Mouse (Mus musculus): ENCODE results near the gene Dtnb. TPM values are rescaled to one million over a fixed set of nuclear protein-coding genes. Genes with fewer than 3 reads are reported as not detected.

Dtnb gene
- polyA plus RNA-seq, 1 experiment from 2014 or later: 12.8 TPM

- 64% methylated on average over 6 of the region's 6 CpGs for WGBS
- H3K9me3 ChIP-seq (replicated peaks): no peaks in the 10 kb centered on the region
These were observed 189.6 kb downstream of the Dtnb start for GRCm38 (mm10) chr12:3761591-3762295.

DNA sequence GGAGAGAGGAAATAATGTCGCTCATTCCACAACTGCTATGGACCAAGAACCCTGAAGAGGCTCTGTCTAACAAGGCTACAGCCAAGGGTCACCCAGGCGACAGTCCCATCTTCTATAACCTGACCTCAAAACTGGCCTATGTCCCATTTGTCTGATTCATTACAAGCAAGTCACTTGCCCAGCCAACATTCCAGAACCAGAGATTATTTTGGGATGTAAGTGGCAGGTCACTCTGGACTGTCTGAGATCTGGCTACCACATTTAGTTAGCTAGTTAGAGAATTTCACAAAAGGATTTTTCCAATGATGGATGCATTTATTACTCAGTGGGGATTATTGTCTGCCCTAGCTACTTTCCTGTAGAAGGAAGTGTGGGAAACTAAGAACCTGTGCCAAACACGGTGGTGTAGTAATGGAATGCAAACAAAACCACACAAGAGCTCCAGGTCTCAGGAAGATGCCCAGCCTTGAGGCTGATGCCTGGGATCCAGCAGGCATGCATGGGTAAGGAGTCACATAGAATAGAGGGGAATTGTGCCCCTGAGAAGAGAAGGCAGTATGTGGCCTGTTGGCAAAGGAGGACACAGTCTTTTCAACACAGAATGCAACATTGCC, 192.1 kb downstream of the Dtnb start:
- Histone ChIP-seq H3K27ac (peak overlapping the region; percentile 16; the same call in 1 of the 2 replicates), H3K4me1 (replicated peaks) (peaks cover 18% of the 10 kb centered on the region), H3K9me3 (replicated peaks) (no peaks in the 10 kb centered on the region), H3K9ac (no peak overlapping the region), H3K36me3 (no peaks in the 10 kb centered on the region), H3K4me3 (no peak overlapping the region), H3K27me3 (no peaks in the 10 kb centered on the region), H3K4me2 (no peak overlapping the region)
- no peak for ATAC-seq (replicated peaks; ENCODE audit: insufficient number of reproducible peaks, insufficient read depth, low FRiP score, low read depth)
- 55% methylated on average over 3 of the region's 3 CpGs for WGBS

More at GRCm38 (mm10) chr12:3761591-3762295, 189.6 kb downstream of the Dtnb start:
- H3K4me2 ChIP-seq: no peak overlapping the region
- no peak overlapping the region for H3K27ac ChIP-seq
- no peak overlapping the region for H3K4me3 ChIP-seq
- no peak for ATAC-seq (replicated peaks; ENCODE audit: insufficient number of reproducible peaks, insufficient read depth, low FRiP score, low read depth)
- no peaks in the 10 kb centered on the region for H3K36me3 ChIP-seq
- peaks cover 18% of the 10 kb centered on the region for H3K4me1 ChIP-seq (replicated peaks)
- H3K9ac ChIP-seq: no peak overlapping the region
- no peaks in the 10 kb centered on the region for H3K27me3 ChIP-seq

GRCm38 (mm10) chr12:3767360-3767759, 195.2 kb downstream of the Dtnb start:
- no peak overlapping the region for H3K4me3 ChIP-seq
- WGBS: 67% methylated on average over 8 of the region's 8 CpGs
- no peaks in the 10 kb centered on the region for H3K27me3 ChIP-seq
- no peak overlapping the region for H3K9ac ChIP-seq
- ATAC-seq (replicated peaks; ENCODE audit: insufficient number of reproducible peaks, insufficient read depth, low FRiP score, low read depth): no peak
- peaks cover 18% of the 10 kb centered on the region for H3K4me1 ChIP-seq (replicated peaks)
- H3K36me3 ChIP-seq: no peaks in the 10 kb centered on the region
- no peak overlapping the region for H3K27ac ChIP-seq
- no peak overlapping the region for H3K4me2 ChIP-seq
- H3K9me3 ChIP-seq (replicated peaks): no peaks in the 10 kb centered on the region

GRCm38 (mm10) chr12:3768391-3768790, 196.2 kb downstream of the Dtnb start:
- 93% methylated on average over 4 of the region's 4 CpGs for WGBS
- H3K27me3 ChIP-seq: no peaks in the 10 kb centered on the region
- H3K4me1 ChIP-seq (replicated peaks): peaks cover 15% of the 10 kb centered on the region
- H3K4me3 ChIP-seq: no peak overlapping the region
- H3K9ac ChIP-seq: no peak overlapping the region
- no peaks in the 10 kb centered on the region for H3K9me3 ChIP-seq (replicated peaks)
- H3K4me2 ChIP-seq: no peak overlapping the region
- H3K27ac ChIP-seq: no peak overlapping the region
- H3K36me3 ChIP-seq: no peaks in the 10 kb centered on the region
- no peak for ATAC-seq (replicated peaks; ENCODE audit: insufficient number of reproducible peaks, insufficient read depth, low FRiP score, low read depth)

- H3K9ac ChIP-seq: no peak overlapping the region
- H3K36me3 ChIP-seq: no peaks in the 10 kb centered on the region
- no peak for ATAC-seq (replicated peaks; ENCODE audit: insufficient number of reproducible peaks, insufficient read depth, low FRiP score, low read depth)
- no peaks in the 10 kb centered on the region for H3K9me3 ChIP-seq (replicated peaks)
- 68% methylated on average over 2 of the region's 2 CpGs for WGBS
- H3K27ac ChIP-seq: no peak overlapping the region
- H3K4me2 ChIP-seq: no peak overlapping the region
- no peaks in the 10 kb centered on the region for H3K27me3 ChIP-seq
- no peak overlapping the region for H3K4me3 ChIP-seq
- H3K4me1 ChIP-seq (replicated peaks): no peaks in the 10 kb centered on the region
These were observed 198.4 kb downstream of the Dtnb start for GRCm38 (mm10) chr12:3770546-3770945.

GRCm38 (mm10) chr12:3771080-3771479, 198.9 kb downstream of the Dtnb start:
- H3K4me3 ChIP-seq: no peak overlapping the region
- no peaks in the 10 kb centered on the region for H3K27me3 ChIP-seq
- ATAC-seq (replicated peaks; ENCODE audit: insufficient number of reproducible peaks, insufficient read depth, low FRiP score, low read depth): no peak
- H3K9ac ChIP-seq: no peak overlapping the region
- no peaks in the 10 kb centered on the region for H3K4me1 ChIP-seq (replicated peaks)
- no peaks in the 10 kb centered on the region for H3K36me3 ChIP-seq
- H3K27ac ChIP-seq: no peak overlapping the region
- H3K4me2 ChIP-seq: no peak overlapping the region
- 70% methylated on average over 2 of the region's 2 CpGs for WGBS
- H3K9me3 ChIP-seq (replicated peaks): no peaks in the 10 kb centered on the region

GRCm38 (mm10) chr12:3773643-3774042, 201.5 kb downstream of the Dtnb start:
- Histone ChIP-seq H3K9ac (no peak overlapping the region), H3K27ac (no peak overlapping the region), H3K9me3 (replicated peaks) (no peaks in the 10 kb centered on the region), H3K27me3 (no peaks in the 10 kb centered on the region), H3K36me3 (no peaks in the 10 kb centered on the region), H3K4me2 (no peak overlapping the region), H3K4me1 (replicated peaks) (no peaks in the 10 kb centered on the region), H3K4me3 (no peak overlapping the region)
- WGBS: 86% methylated on average over 3 of the region's 3 CpGs
- no peak for ATAC-seq (replicated peaks; ENCODE audit: insufficient number of reproducible peaks, insufficient read depth, low FRiP score, low read depth)

DNA sequence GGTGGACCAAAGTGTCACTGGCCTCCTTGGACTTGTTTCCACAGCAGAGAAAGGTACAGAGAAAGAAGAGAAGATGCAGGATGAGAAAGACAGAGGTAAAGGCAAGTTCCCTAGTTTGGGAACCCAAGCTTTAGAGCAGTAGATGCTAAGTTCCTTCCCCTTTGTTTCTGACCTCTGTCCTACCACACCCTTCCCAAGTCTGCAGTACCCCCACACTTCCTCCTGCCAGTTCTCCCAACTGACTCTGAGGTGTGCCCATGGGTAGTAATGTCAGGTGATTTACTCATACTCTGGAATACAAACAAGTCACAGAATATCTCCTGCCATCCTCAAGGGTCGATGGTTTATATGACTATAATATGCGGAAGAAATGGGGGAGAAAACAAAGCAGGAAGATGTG, 203.8 kb downstream of the Dtnb start:
- no peak for ATAC-seq (replicated peaks; ENCODE audit: insufficient number of reproducible peaks, insufficient read depth, low FRiP score, low read depth)
- H3K4me2 ChIP-seq: no peak overlapping the region
- no peaks in the 10 kb centered on the region for H3K27me3 ChIP-seq
- 86% methylated on average over 2 of the region's 2 CpGs for WGBS
- H3K4me1 ChIP-seq (replicated peaks): peaks cover 18% of the 10 kb centered on the region
- no peak overlapping the region for H3K4me3 ChIP-seq
- H3K36me3 ChIP-seq: no peaks in the 10 kb centered on the region
- H3K27ac ChIP-seq: no peak overlapping the region
- no peaks in the 10 kb centered on the region for H3K9me3 ChIP-seq (replicated peaks)
- H3K9ac ChIP-seq: no peak overlapping the region

- no peak for ATAC-seq (replicated peaks; ENCODE audit: insufficient number of reproducible peaks, insufficient read depth, low FRiP score, low read depth)
- 85% methylated on average over 5 of the region's 5 CpGs for whole genome bisulfite sequencing
These were observed 205.5 kb downstream of the Dtnb start for GRCm38 (mm10) chr12:3777682-3778081.

DNA sequence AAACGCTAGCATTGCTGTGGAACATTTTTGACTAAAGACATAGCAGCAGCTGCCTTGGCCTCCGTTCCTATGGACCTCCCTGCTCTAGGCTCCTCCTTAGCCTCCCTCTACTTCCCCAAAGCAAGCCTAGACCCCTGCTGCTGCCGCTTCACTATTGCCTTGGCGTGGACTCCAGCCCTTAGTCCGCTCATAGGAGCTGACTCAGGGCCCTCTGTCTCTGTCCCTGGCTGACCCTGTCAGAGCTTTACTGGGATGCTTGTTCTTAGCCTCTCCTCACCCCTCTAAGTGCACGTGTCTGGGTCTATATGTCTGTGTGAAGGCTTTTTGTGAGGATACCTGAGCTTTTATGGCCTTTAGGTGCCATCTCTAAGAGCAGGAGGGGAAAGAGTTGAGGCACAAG, 206.1 kb downstream of the Dtnb start:
- ATAC-seq (replicated peaks; ENCODE audit: insufficient number of reproducible peaks, insufficient read depth, low FRiP score, low read depth): no peak
- H3K4me2 ChIP-seq: no peak overlapping the region
- no peaks in the 10 kb centered on the region for H3K27me3 ChIP-seq
- H3K36me3 ChIP-seq: no peaks in the 10 kb centered on the region
- no peak overlapping the region for H3K27ac ChIP-seq
- WGBS: 88% methylated on average over 6 of the region's 6 CpGs
- H3K9me3 ChIP-seq (replicated peaks): no peaks in the 10 kb centered on the region
- H3K4me3 ChIP-seq: no peak overlapping the region
- peaks cover 37% of the 10 kb centered on the region for H3K4me1 ChIP-seq (replicated peaks)
- no peak overlapping the region for H3K9ac ChIP-seq

More at GRCm38 (mm10) chr12:3777682-3778081, 205.5 kb downstream of the Dtnb start:
- Histone ChIP-seq H3K4me1 (replicated peaks) (peaks cover 35% of the 10 kb centered on the region), H3K9ac (no peak overlapping the region), H3K27ac (no peak overlapping the region), H3K4me3 (no peak overlapping the region), H3K27me3 (no peaks in the 10 kb centered on the region), H3K4me2 (no peak overlapping the region), H3K36me3 (no peaks in the 10 kb centered on the region), H3K9me3 (replicated peaks) (no peaks in the 10 kb centered on the region)

- peaks cover 47% of the 10 kb centered on the region for H3K4me1 ChIP-seq (replicated peaks)
- H3K9ac ChIP-seq: no peak overlapping the region
- peak overlapping the region; percentile 97; the same call in 1 of the 2 replicates for H3K27ac ChIP-seq
- WGBS: 61% methylated on average over 2 of the region's 2 CpGs
- H3K4me2 ChIP-seq: no peak overlapping the region
- H3K9me3 ChIP-seq (replicated peaks): no peaks in the 10 kb centered on the region
- no peaks in the 10 kb centered on the region for H3K36me3 ChIP-seq
- ATAC-seq (replicated peaks; ENCODE audit: insufficient number of reproducible peaks, insufficient read depth, low FRiP score, low read depth): no peak
- no peak overlapping the region for H3K4me3 ChIP-seq
- H3K27me3 ChIP-seq: no peaks in the 10 kb centered on the region
These were observed 207.5 kb downstream of the Dtnb start for GRCm38 (mm10) chr12:3779639-3780038.

Measured in heart, embryonic 15.5 days (tissue).